Mouse (Mus musculus): ENCODE results near the gene Igf2r.

Gene Igf2r

GRCm38 (mm10) chr17:12749421-12750367 lies 19.8 kb downstream of the Igf2r start:
- DNase-seq = no peak

GRCm38 (mm10) chr17:12745761-12746160 lies 23.7 kb downstream of the Igf2r start:
- DNase-seq = no peak

GRCm38 (mm10) chr17:12744071-12744470 lies 25.4 kb downstream of the Igf2r start:
- DNase-seq = no peak

- DNase-seq = no peak
These were observed 27.1 kb downstream of the Igf2r start for GRCm38 (mm10) chr17:12742151-12742908.

- DNase-seq = peak; percentile 64
These were observed 28.1 kb downstream of the Igf2r start for GRCm38 (mm10) chr17:12741218-12741968.

GRCm38 (mm10) chr17:12740317-12740716 lies 29.1 kb downstream of the Igf2r start:
- DNase-seq = no peak

GRCm38 (mm10) chr17:12739516-12739915 lies 29.9 kb downstream of the Igf2r start:
- DNase-seq = no peak

- DNase-seq = no peak
These were observed 31.5 kb downstream of the Igf2r start for GRCm38 (mm10) chr17:12737934-12738333.

GRCm38 (mm10) chr17:12734205-12734857 lies 35.1 kb downstream of the Igf2r start:
- DNase-seq = no peak

- no peak for DNase-seq
These were observed 36.3 kb downstream of the Igf2r start for GRCm38 (mm10) chr17:12733128-12733527.

GRCm38 (mm10) chr17:12728536-12728935 lies 40.9 kb downstream of the Igf2r start:
- DNase-seq = no peak

- no peak for DNase-seq
These were observed 41.7 kb downstream of the Igf2r start for GRCm38 (mm10) chr17:12727748-12728147.

GRCm38 (mm10) chr17:12725871-12726270 lies 43.6 kb downstream of the Igf2r start:
- DNase-seq = no peak

GRCm38 (mm10) chr17:12724767-12725744 lies 44.4 kb downstream of the Igf2r start:
- no peak for DNase-seq

- no peak for DNase-seq
These were observed 45.3 kb downstream of the Igf2r start for GRCm38 (mm10) chr17:12723986-12724766.

- no peak for DNase-seq
These were observed 46.8 kb downstream of the Igf2r start for GRCm38 (mm10) chr17:12722622-12723021.

GRCm38 (mm10) chr17:12721118-12721886 lies 48.2 kb downstream of the Igf2r start:
- no peak for DNase-seq

- DNase-seq = peak; percentile 54
These were observed 51.2 kb downstream of the Igf2r start for GRCm38 (mm10) chr17:12718251-12718650.

- DNase-seq = no peak
These were observed 52.0 kb downstream of the Igf2r start for GRCm38 (mm10) chr17:12717445-12717844.

GRCm38 (mm10) chr17:12715032-12715431 lies 54.4 kb downstream of the Igf2r start:
- no peak for DNase-seq
